Mouse (Mus musculus) liver, adult 2 months (tissue): ENCODE data around the gene Mgat2.

Experiments used
- CTCF ChIP-seq: fragments of 200-500 bp; IDR thresholded peaks from 2 replicates; pipeline ENCODE4 v1.5.1; 2011; ENCODE audit warnings: low read depth, low read length, control low read depth
- POLR2A ChIP-seq: fragments of 200-500 bp; IDR thresholded peaks from 2 replicates; pipeline ENCODE4 v1.6.1; 2011; ENCODE audit warnings: low read length, control low read depth; ENCODE audit not compliant: insufficient read depth; ENCODE audit errors: extremely low read depth

DNA sequence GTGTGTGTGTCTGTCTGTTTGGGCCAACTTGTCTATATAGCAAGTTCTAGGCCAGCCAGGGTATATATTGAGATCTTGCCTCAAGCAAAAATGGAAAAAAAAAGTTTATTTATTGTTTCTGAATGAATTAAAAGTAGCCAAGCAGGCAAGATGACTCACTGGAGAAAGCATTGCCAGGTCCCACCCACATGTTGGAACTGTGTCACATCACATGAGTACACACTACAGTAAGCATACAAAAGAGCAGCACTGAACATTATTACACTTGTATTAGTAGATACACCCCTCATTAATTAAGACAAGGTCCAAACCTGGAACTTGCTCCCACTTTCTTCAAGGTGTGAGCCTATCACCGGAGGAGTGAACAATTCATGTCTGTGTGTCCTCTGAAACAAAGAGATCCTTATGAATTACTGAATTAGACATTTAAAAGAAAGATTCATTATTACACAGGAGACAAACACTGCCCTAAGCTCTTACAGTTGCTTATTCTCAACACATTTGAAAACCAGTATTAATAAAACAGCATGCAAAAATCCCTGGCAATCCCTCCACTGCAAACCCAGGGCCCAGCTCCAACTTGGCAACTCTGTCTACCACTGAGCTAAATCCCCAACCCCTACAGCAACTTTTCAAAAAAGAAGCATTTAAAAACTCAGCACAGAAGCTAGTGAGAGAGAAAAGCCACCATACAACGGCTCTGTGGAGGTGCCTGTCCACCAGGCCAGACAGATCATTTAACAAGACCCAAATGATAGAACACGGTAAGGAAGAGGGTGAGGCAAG lies 31.2 kb downstream of the Mgat2 start:
- TF ChIP-seq CTCF (no peak), POLR2A (no peak)
